Mouse (Mus musculus) ovary, postnatal 36 days (tissue): ENCODE measurements around the gene Tubgcp5.

ENCODE experiments used
- DNase-seq: peaks from one replicate; pipeline ENCODE4 v3.0.0; 2022; ENCODE audit warnings: low spot score, mixed read lengths

The Tubgcp5 gene

GRCm38 (mm10) chr7:55852787-55853186, 58.8 kb downstream of the Tubgcp5 start:
- DNase-seq, result no peak

GRCm38 (mm10) chr7:55855597-55855996, 61.6 kb downstream of the Tubgcp5 start:
- no peak for DNase-seq

GRCm38 (mm10) chr7:55856741-55857140, 62.8 kb downstream of the Tubgcp5 start:
- DNase-seq, result no peak

DNA sequence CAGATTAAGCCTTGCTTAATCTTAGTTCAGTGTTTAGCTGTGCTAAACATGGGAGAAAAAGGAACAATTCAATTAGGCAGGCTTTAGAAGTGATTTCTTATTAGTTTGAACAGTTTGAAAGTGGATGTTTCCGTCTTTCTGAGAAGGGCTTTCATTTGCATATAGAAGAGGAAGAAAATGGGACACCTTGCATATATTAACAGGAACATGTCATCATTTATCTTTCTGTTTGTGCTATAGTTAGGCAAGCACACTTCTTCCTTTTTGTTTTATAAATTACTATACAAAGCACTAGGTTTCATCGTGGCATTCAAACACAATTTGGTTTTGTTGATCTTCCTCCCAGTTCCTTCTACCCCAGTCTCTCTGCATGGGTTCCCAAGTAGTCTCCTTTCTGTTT, 63.8 kb downstream of the Tubgcp5 start:
- no peak for DNase-seq

DNA sequence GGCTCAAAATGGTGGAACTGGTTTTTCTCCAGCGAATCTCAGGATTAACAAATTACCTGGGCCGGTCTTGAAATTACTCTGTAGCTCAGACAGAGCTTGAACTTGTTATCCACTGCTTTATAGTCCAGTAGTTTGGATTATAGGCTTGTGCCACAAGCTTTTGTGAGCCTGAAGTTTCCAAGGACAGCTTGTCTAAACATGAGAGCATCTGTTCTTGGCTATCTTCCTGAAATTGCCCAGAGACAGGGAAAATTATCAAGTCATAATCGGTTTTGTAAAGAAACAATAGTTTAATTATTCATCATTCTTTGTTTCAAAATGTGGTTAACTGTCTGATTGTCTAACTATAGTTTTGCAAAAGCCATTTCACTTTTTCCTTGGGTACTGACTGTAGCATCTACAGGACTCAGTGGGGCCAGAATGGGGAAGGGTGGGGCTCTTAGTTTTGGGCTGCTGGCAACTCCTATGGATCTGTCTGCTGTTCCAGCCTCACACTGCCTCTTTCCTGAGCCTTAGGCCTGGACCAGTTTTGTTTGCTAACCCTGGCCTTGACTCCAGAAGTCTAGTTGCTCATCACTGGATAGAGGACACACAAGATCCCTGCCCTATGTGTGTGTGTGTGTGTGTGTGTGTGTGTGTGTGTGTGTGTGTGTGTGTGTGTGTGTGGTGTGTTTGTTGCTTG, 65.0 kb downstream of the Tubgcp5 start:
- no peak for DNase-seq

DNA sequence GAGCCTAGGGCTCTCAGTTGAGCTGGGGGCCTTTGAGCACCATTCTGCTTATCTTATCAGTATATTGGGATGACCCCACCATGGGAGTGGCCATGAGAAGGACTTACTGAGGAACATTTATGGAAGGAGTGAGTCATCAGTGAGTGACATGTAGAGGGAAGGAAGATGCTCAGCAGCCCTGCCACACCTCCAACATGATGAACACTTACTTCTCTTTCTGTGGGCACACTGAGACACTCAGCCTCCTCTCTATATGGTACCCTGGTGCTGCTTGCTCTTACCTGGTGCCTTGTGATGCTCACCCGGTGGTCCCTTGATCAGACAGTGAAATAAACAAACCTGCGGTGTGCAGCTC, 65.5 kb downstream of the Tubgcp5 start:
- no peak for DNase-seq

- DNase-seq, result no peak
These were observed 66.0 kb downstream of the Tubgcp5 start for GRCm38 (mm10) chr7:55859956-55860355.

- DNase-seq, result no peak
These were observed 67.2 kb downstream of the Tubgcp5 start for GRCm38 (mm10) chr7:55861175-55861574.

DNA sequence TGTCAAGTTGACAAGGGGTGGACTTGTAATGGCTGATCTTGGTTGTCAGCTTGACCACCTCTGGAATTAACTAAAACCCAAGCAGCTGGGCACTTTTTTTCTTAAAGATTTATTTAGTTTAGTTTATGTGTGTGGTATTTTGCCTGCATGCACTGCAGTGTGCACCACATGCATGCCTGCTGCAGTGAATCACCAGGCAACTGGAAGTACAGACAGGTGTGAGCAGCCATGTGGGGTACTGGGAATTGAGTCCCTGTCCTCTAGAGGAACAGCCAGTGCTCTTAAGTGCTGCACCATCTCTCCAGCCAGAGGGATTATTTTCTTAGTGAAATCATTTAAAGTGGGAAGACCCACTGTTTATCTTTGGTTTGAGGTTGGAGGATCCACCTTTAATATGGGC, 71.1 kb downstream of the Tubgcp5 start:
- DNase-seq, result no peak

- no peak for DNase-seq
These were observed 71.9 kb downstream of the Tubgcp5 start for GRCm38 (mm10) chr7:55865750-55866416.

GRCm38 (mm10) chr7:55868247-55868646, 74.3 kb downstream of the Tubgcp5 start:
- DNase-seq, result no peak

GRCm38 (mm10) chr7:55869220-55869619, 75.3 kb downstream of the Tubgcp5 start:
- no peak for DNase-seq

- no peak for DNase-seq
These were observed 76.5 kb downstream of the Tubgcp5 start for GRCm38 (mm10) chr7:55870340-55871020.

DNA sequence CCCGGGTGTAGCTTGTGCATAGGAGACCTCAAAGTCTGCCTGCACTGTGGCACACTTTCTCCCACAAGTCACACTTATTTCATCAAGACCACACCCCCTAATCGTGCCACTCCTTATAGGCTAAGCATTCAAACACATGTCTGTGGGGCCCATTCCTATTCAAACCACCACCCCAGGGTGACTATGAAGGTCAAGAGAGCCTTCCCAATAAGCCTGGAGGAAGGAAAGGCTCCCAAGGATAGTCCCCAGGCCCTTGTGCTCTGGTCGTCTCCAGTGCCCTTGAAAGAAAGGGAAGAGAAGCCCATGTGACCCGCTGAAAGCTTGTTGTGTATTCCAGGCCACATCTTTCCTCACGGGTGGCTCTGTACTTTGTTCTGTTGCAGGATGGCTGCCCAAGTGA, 77.5 kb downstream of the Tubgcp5 start:
- no peak for DNase-seq

DNA sequence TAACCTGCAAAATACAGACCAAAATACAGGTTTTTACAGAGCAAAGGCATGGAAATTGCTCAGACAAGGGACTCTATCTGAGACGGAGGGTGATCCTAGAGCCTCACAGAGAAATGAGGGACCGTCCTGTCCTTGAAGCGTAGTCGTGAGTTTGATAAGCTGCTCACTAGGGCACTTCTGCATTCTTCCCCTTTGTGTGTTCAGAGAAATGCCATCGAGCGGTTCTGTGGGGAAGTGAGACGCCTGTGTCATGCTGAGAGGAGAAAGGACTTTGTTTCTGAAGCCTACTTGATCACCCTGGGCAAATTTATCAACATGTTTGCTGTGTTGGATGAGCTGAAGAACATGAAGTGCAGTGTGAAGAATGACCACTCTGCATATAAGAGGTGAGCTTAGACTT, 80.7 kb downstream of the Tubgcp5 start:
- DNase-seq, result no peak

GRCm38 (mm10) chr7:55877721-55878120, 83.8 kb downstream of the Tubgcp5 start:
- no peak for DNase-seq

GRCm38 (mm10) chr7:55880882-55881281, 86.9 kb downstream of the Tubgcp5 start:
- DNase-seq, result no peak
